Mouse (Mus musculus) cortical plate, adult 2 months (tissue): Measurements from ENCODE around the gene Emc4.
A peak's percentile ranks its signal among the peaks of the same experiment; 100 is the strongest.

ENCODE experiments used
- CTCF ChIP-seq: fragments of 200-500 bp; IDR thresholded peaks from 2 replicates; pipeline ENCODE4 v1.5.1; 2011; ENCODE audit warnings: mild to moderate bottlenecking, control low read depth, low read length; ENCODE audit not compliant: insufficient read depth; ENCODE audit errors: extremely low read depth
- POLR2A ChIP-seq: fragments of 200-500 bp; IDR thresholded peaks from 2 replicates; pipeline ENCODE4 v1.6.1; 2011; ENCODE audit warnings: mild to moderate bottlenecking, low read length, control low read depth; ENCODE audit not compliant: insufficient read depth; ENCODE audit errors: extremely low read depth

DNA sequence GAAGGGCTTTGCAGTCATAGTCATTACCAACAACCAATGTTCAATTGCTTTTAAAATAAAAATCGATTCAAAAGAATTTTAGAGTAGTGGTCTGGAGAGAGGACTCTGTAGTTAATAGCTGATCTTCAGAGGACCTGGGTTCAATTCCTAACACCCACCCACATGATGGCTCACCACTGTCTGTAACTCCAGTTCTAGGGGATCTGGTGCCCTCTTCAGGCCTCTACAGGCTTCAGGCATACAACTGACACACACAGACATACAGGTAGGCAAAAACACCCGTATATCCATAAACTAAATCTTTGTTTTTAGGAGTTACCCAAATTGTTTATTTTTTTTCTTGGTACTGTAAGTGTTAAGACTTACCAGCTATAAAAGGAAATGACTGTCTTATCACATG lies 28.1 kb downstream of the Emc4 start:
- TF ChIP-seq CTCF (peak; percentile 34), POLR2A (no peak)
